Mouse (Mus musculus) gastrocnemius, postnatal 25 days (tissue): ENCODE data around the gene Nxnl1. TPM values are rescaled to one million over a fixed set of nuclear protein-coding genes. Genes with fewer than 3 reads are reported as not detected.
A peak's percentile ranks its signal among the peaks of the same experiment; 100 is the strongest.

Experiments
- DNase-seq: peaks from one replicate; pipeline ENCODE4 v3.0.0; 2022
- total RNA-seq, 2 experiments: library from RNA; stranded (reverse); gene quantifications; 1 replicate in 1 of 2; 2 replicates in 1 of 2; pipeline ENCODE4 v1.2.3; 2021

The Nxnl1 gene
- total RNA-seq, 2 experiments from 2014 or later = 0.24 TPM; not detected in 1

GRCm38 (mm10) chr8:71580201-71580600, 13.8 kb upstream of the Nxnl1 start:
- DNase-seq = no peak

- DNase-seq = peak; percentile 73
These were observed 13.1 kb upstream of the Nxnl1 start for GRCm38 (mm10) chr8:71579476-71579875.

GRCm38 (mm10) chr8:71579009-71579408, 12.6 kb upstream of the Nxnl1 start:
- DNase-seq = no peak

- DNase-seq = no peak
These were observed 11.5 kb upstream of the Nxnl1 start for GRCm38 (mm10) chr8:71577856-71578387.

- DNase-seq = no peak
These were observed 8.6 kb upstream of the Nxnl1 start for GRCm38 (mm10) chr8:71575020-71575419.

GRCm38 (mm10) chr8:71574426-71574825, 8.0 kb upstream of the Nxnl1 start:
- DNase-seq = no peak

GRCm38 (mm10) chr8:71572847-71573633, 6.6 kb upstream of the Nxnl1 start:
- DNase-seq = peak; percentile 53

- DNase-seq = no peak
These were observed 5.7 kb upstream of the Nxnl1 start for GRCm38 (mm10) chr8:71572077-71572476.

- peak; percentile 86 for DNase-seq
These were observed 4.0 kb upstream of the Nxnl1 start for GRCm38 (mm10) chr8:71570291-71570954.

GRCm38 (mm10) chr8:71569366-71570290, 3.2 kb upstream of the Nxnl1 start:
- DNase-seq = peak; percentile 81

GRCm38 (mm10) chr8:71568941-71569340, 2.5 kb upstream of the Nxnl1 start:
- DNase-seq = peak; percentile 50

- DNase-seq = peak; percentile 79
These were observed 2.1 kb upstream of the Nxnl1 start, which contains the start of gene Slc27a1 for GRCm38 (mm10) chr8:71568387-71568937. TSS of gene Slc27a1 (plus strand) at chr8:71568882.

GRCm38 (mm10) chr8:71567587-71567986, 1.2 kb upstream of the Nxnl1 start:
- no peak for DNase-seq

GRCm38 (mm10) chr8:71563992-71564391, 2.4 kb downstream of the Nxnl1 start:
- DNase-seq = no peak

GRCm38 (mm10) chr8:71562751-71563150, 3.6 kb downstream of the Nxnl1 start:
- peak; percentile 75 for DNase-seq

- no peak for DNase-seq
These were observed 5.0 kb downstream of the Nxnl1 start for GRCm38 (mm10) chr8:71561401-71561800.

- DNase-seq = no peak
These were observed 5.6 kb downstream of the Nxnl1 start for GRCm38 (mm10) chr8:71560765-71561164.

GRCm38 (mm10) chr8:71560071-71560470, 6.3 kb downstream of the Nxnl1 start:
- DNase-seq = no peak

GRCm38 (mm10) chr8:71558958-71559690, 7.3 kb downstream of the Nxnl1 start:
- DNase-seq = peak; percentile 43

- DNase-seq = no peak
These were observed 8.1 kb downstream of the Nxnl1 start, which contains the start of gene Tmem221 for GRCm38 (mm10) chr8:71558071-71558957. TSS of gene Tmem221 (minus strand) at chr8:71558871.
